Mouse (Mus musculus) cerebellum, postnatal 10 days (tissue): Measurements from ENCODE around the gene Acot9.

Source experiments
- DNase-seq, 2 experiments: peaks; one replicate each; pipeline ENCODE4 v3.0.0; 2021; ENCODE audit warnings: mixed read lengths in 2 of 2

The Acot9 gene

GRCm38 (mm10) chrX:155262235-155262914 lies at the start of gene Acot9:
TSS of gene Acot9 (plus strand) at chrX:155262443.
- peak; percentile 91 to 92 for DNase-seq

GRCm38 (mm10) chrX:155214291-155215136 lies 47.7 kb upstream of the Acot9 start:
- no peak for DNase-seq

DNA sequence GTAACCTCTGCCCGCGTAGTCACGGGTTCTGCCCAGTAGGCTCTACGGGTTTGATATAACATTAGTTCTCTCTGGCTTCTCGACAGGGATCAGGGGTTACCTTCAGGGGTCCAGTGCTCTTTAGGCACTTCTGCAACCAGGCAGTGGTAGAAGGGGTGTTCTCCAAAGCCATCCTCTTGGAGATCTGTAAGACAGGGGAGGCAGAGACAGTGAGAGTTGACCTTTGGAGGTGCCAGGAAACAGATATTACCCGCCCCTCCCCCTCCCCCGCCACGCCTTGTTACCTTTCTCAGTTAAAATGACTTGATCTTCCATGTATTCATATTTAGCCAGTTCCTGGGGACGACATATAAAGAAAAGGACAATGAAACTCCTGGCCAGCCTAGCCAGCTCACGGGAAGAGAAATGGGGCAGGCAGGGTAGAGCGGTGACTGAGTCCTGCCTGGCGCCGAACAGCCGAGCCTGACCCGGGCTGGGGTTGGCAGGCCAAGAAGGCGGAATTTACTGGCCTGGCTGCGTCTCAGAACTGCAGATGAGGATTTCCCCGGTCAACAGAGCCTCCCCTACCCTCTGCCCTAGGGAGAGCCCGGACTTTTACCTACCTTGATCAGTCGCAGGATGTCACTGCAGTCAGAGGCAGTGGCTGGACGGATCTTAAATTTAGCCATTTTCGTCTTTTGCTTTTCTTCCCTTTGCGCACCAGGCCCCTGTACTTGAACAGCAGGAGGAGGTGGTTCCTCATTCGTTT lies 46.6 kb upstream of the Acot9 start:
- DNase-seq, result peak; percentile 46 to 54

GRCm38 (mm10) chrX:155216271-155216670 lies 46.0 kb upstream of the Acot9 start, which contains the start of gene Sat1:
TSS of gene Sat1 (minus strand) at chrX:155216449.
- DNase-seq, result peak; percentile 91 to 94

- no peak for DNase-seq
Observed at GRCm38 (mm10) chrX:155218277-155218676, 44.0 kb upstream of the Acot9 start.

- no peak for DNase-seq
Observed at GRCm38 (mm10) chrX:155256856-155257255, 5.4 kb upstream of the Acot9 start.

- DNase-seq, result no peak
Observed at GRCm38 (mm10) chrX:155262915-155263252, 641 bp downstream of the Acot9 start.

GRCm38 (mm10) chrX:155278483-155278882 lies 16.2 kb downstream of the Acot9 start:
- no peak for DNase-seq

GRCm38 (mm10) chrX:155280427-155281044 lies 18.3 kb downstream of the Acot9 start:
- no peak for DNase-seq

DNA sequence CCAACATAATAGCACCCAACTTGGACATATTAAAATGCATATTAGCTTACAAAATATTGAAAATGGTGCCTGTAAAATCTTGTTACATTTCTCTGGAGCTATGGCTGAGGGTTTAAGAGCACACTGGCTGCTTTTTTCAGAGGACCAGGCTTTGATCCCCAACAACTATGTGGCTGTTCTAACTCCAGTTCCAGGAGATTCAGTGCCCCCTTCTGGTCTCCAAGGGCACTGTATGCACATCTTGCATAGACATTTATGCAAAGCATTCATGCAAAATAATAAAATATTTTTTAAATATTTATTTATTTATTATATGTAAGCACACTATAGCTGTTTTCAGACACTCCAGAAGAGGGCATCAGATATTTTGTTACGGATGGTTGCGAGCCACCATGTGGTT lies 44.1 kb downstream of the Acot9 start:
- no peak for DNase-seq

GRCm38 (mm10) chrX:155318005-155318404 lies 55.8 kb downstream of the Acot9 start:
- peak; percentile 34 to 61 for DNase-seq

GRCm38 (mm10) chrX:155337567-155337904 lies 75.3 kb downstream of the Acot9 start:
- DNase-seq, result no peak

GRCm38 (mm10) chrX:155337905-155338721 lies 75.9 kb downstream of the Acot9 start:
- peak; percentile 91 for DNase-seq

GRCm38 (mm10) chrX:155340654-155341053 lies 78.4 kb downstream of the Acot9 start, which contains the start of gene Prdx4:
TSS of gene Prdx4 (minus strand) at chrX:155340754.
- DNase-seq, result no peak

- DNase-seq, result no peak
Observed at GRCm38 (mm10) chrX:155346249-155346648, 84.0 kb downstream of the Acot9 start.
